Mouse (Mus musculus): Measurements from ENCODE around the gene Hpse2. TPM values are rescaled to one million over a fixed set of nuclear protein-coding genes. Genes with fewer than 3 reads are reported as not detected.

Gene Hpse2
- polyA plus RNA-seq, 1 experiment, result 0.36 TPM

DNA sequence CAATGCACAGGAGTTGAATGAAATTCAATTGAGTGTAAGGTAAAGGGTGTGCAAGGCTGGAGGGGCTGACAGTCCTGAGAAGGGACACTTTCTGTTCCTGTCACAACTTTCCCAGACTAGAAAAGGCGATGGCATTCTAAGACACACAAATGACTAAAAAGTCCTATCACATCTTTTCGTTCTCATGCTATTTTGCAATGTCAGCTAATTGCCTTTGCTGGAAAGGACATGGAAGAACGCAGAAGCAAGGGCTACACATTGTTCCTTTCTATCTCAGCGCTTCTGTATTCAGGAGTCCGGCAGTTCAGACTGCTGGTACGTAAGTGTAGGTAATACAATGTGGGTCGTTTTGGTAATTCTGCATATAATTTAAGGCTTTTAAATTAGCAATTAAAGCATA lies 555.0 kb downstream of the Hpse2 start:
- WGBS, result 95% methylated on average over 7 of the region's 7 CpGs
- Histone ChIP-seq H3K27me3 (ENCODE audit: control insufficient read depth, insufficient read depth, low read length) (no peaks in the 10 kb centered on the region), H3K27ac (ENCODE audit: control insufficient read depth, insufficient read depth, low read length) (no peak overlapping the region), H3K4me1 (replicated peaks; ENCODE audit: control insufficient read depth, insufficient read depth, low read length) (no peaks in the 10 kb centered on the region), H3K36me3 (ENCODE audit: control insufficient read depth, insufficient read depth, low read length) (no peaks in the 10 kb centered on the region), H3K4me3 (ENCODE audit: control insufficient read depth, insufficient read depth, low read length) (no peak overlapping the region)
- TF ChIP-seq POLR2A (IDR thresholded peaks at IDR 0.05; ENCODE audit: control insufficient read depth, extremely low read depth, insufficient read depth, low read length, poor library complexity), result no peak
- TF ChIP-seq CTCF (IDR thresholded peaks at IDR 0.05; ENCODE audit: borderline replicate concordance, control insufficient read depth, extremely low read depth, insufficient read depth, low read length, poor library complexity), result no peak
- DNase-seq, result no peak

DNA sequence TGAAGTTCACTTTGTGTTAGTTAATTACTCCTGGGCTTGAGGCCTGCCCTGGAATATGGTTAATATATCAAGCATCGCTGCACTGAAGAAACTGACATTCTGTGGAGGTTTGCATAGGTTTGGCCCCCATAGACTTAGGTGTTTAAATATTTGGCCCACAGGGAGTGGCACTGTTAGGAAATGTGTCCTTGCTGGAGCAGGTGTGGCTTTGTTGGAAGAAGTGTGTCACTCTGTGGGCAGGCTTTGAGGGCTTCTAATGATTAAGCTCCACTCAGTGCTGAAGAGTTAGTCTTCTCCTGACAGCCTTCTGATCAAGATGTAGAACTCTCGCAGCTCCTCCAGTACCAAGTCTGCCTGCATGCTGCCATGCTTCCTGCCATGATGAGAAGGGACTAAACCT lies 555.9 kb downstream of the Hpse2 start:
- no peaks in the 10 kb centered on the region for H3K4me1 ChIP-seq (replicated peaks; ENCODE audit: control insufficient read depth, insufficient read depth, low read length)
- H3K27ac ChIP-seq (ENCODE audit: control insufficient read depth, insufficient read depth, low read length), result no peak overlapping the region
- WGBS, result 90% methylated on average over 2 of the region's 2 CpGs
- no peaks in the 10 kb centered on the region for H3K36me3 ChIP-seq (ENCODE audit: control insufficient read depth, insufficient read depth, low read length)
- H3K4me3 ChIP-seq (ENCODE audit: control insufficient read depth, insufficient read depth, low read length), result no peak overlapping the region
- TF ChIP-seq POLR2A (IDR thresholded peaks at IDR 0.05; ENCODE audit: control insufficient read depth, extremely low read depth, insufficient read depth, low read length, poor library complexity) (no peak), CTCF (IDR thresholded peaks at IDR 0.05; ENCODE audit: borderline replicate concordance, control insufficient read depth, extremely low read depth, insufficient read depth, low read length, poor library complexity) (no peak)
- no peak for DNase-seq
- no peaks in the 10 kb centered on the region for H3K27me3 ChIP-seq (ENCODE audit: control insufficient read depth, insufficient read depth, low read length)

DNA sequence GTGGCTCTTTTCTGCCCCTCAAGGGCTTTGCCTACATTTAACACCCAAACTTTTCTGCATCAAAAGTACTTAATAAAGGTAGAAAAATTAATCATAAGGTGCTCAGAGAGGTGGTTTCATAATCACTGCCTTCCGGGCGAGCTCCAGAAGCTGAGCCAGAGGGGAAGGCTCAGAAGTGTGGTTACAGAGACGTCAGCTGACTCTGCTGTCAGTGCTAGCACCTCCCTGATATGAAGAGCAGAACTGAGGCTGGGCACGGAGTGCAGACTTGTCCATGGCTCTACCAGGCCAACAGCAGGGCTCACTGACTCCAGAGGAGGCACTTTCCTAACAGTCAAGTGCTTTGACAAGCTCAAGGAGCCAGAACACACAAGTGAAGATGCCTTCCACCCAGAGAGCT lies 559.0 kb downstream of the Hpse2 start:
- no peak for DNase-seq
- no peaks in the 10 kb centered on the region for H3K36me3 ChIP-seq (ENCODE audit: control insufficient read depth, insufficient read depth, low read length)
- no peak for TF ChIP-seq CTCF (IDR thresholded peaks at IDR 0.05; ENCODE audit: borderline replicate concordance, control insufficient read depth, extremely low read depth, insufficient read depth, low read length, poor library complexity)
- TF ChIP-seq POLR2A (IDR thresholded peaks at IDR 0.05; ENCODE audit: control insufficient read depth, extremely low read depth, insufficient read depth, low read length, poor library complexity), result no peak
- no peak overlapping the region for H3K27ac ChIP-seq (ENCODE audit: control insufficient read depth, insufficient read depth, low read length)
- 29% methylated on average over 4 of the region's 4 CpGs for WGBS
- H3K4me3 ChIP-seq (ENCODE audit: control insufficient read depth, insufficient read depth, low read length), result no peak overlapping the region
- H3K4me1 ChIP-seq (replicated peaks; ENCODE audit: control insufficient read depth, insufficient read depth, low read length), result no peaks in the 10 kb centered on the region
- no peaks in the 10 kb centered on the region for H3K27me3 ChIP-seq (ENCODE audit: control insufficient read depth, insufficient read depth, low read length)

DNA sequence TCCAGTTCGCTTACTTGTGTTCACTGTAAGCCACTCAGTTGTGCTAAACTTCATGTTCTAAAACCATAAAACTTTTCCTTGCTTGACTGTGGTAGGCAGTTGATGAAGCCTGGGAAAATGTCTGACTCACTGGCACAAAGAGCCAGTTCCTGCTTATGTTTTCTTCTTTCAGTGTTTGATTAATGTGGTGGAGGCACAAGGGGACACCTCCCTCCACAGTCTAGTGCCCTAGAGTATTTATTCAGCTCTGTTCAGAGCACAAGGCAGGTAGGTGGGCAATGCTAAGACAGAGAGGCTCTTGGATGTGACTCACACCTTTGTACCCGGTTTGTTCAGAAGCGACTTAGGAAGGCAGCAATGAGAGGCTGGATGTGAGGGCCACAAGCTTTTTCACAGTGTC lies 560.3 kb downstream of the Hpse2 start:
- H3K27ac ChIP-seq (ENCODE audit: control insufficient read depth, insufficient read depth, low read length), result no peak overlapping the region
- 90% methylated on average over 3 of the region's 3 CpGs for WGBS
- H3K27me3 ChIP-seq (ENCODE audit: control insufficient read depth, insufficient read depth, low read length), result no peaks in the 10 kb centered on the region
- H3K4me1 ChIP-seq (replicated peaks; ENCODE audit: control insufficient read depth, insufficient read depth, low read length), result no peaks in the 10 kb centered on the region
- no peak overlapping the region for H3K4me3 ChIP-seq (ENCODE audit: control insufficient read depth, insufficient read depth, low read length)
- no peaks in the 10 kb centered on the region for H3K36me3 ChIP-seq (ENCODE audit: control insufficient read depth, insufficient read depth, low read length)
- DNase-seq, result no peak
- no peak for TF ChIP-seq CTCF (IDR thresholded peaks at IDR 0.05; ENCODE audit: borderline replicate concordance, control insufficient read depth, extremely low read depth, insufficient read depth, low read length, poor library complexity)
- TF ChIP-seq POLR2A (IDR thresholded peaks at IDR 0.05; ENCODE audit: control insufficient read depth, extremely low read depth, insufficient read depth, low read length, poor library complexity), result no peak

DNA sequence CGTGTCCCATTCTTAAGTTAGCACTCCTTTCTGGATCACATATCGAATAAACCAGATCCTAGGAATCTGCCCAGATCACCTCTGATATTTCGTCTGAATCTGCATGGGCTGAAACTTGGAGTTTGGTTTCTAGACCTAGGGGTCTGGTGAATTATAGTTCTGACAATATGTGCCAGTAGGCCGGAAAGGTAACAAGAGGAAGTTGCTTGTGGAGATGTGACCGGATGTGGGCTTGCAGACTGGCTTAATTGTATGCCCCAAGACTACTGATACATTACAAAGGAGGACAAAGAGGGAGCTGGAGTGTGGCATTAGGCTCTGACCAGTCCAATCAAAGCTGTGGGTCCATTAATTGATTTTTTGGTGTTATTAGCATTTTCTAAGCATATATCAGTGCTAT lies 568.0 kb downstream of the Hpse2 start:
- no peak for DNase-seq
- 54% methylated on average over 5 of the region's 5 CpGs for WGBS
- TF ChIP-seq POLR2A (IDR thresholded peaks at IDR 0.05; ENCODE audit: control insufficient read depth, extremely low read depth, insufficient read depth, low read length, poor library complexity) (no peak), CTCF (IDR thresholded peaks at IDR 0.05; ENCODE audit: borderline replicate concordance, control insufficient read depth, extremely low read depth, insufficient read depth, low read length, poor library complexity) (no peak)
- H3K4me1 ChIP-seq (replicated peaks; ENCODE audit: control insufficient read depth, insufficient read depth, low read length), result no peaks in the 10 kb centered on the region
- no peak overlapping the region for H3K4me3 ChIP-seq (ENCODE audit: control insufficient read depth, insufficient read depth, low read length)
- H3K36me3 ChIP-seq (ENCODE audit: control insufficient read depth, insufficient read depth, low read length), result no peaks in the 10 kb centered on the region
- no peaks in the 10 kb centered on the region for H3K27me3 ChIP-seq (ENCODE audit: control insufficient read depth, insufficient read depth, low read length)
- no peak overlapping the region for H3K27ac ChIP-seq (ENCODE audit: control insufficient read depth, insufficient read depth, low read length)

DNA sequence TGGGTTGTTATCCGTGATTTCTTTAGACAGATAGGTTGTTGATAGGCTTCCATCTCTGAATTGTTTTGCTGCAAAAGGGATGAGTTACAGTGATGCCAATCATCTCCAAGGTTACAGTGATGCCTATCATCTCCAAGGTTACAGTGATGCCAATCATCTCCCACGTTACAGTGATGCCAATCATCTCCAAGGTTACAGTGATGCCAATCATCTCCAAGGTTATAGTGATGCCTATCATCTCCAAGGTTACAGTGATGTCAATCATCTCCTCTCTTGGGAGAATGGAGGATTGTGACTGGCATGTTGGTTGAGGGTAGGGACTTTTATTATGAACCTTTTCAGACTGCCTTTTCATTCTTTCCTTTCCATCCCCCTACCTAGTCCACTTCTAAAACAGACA lies 570.4 kb downstream of the Hpse2 start:
- Histone ChIP-seq H3K27ac (ENCODE audit: control insufficient read depth, insufficient read depth, low read length) (no peak overlapping the region), H3K27me3 (ENCODE audit: control insufficient read depth, insufficient read depth, low read length) (no peaks in the 10 kb centered on the region), H3K36me3 (ENCODE audit: control insufficient read depth, insufficient read depth, low read length) (no peaks in the 10 kb centered on the region), H3K4me1 (replicated peaks; ENCODE audit: control insufficient read depth, insufficient read depth, low read length) (no peaks in the 10 kb centered on the region), H3K4me3 (ENCODE audit: control insufficient read depth, insufficient read depth, low read length) (no peak overlapping the region)
- TF ChIP-seq POLR2A (IDR thresholded peaks at IDR 0.05; ENCODE audit: control insufficient read depth, extremely low read depth, insufficient read depth, low read length, poor library complexity) (no peak), CTCF (IDR thresholded peaks at IDR 0.05; ENCODE audit: borderline replicate concordance, control insufficient read depth, extremely low read depth, insufficient read depth, low read length, poor library complexity) (no peak)
- 77% methylated on average over 2 of the region's 2 CpGs for WGBS
- DNase-seq, result no peak

DNA sequence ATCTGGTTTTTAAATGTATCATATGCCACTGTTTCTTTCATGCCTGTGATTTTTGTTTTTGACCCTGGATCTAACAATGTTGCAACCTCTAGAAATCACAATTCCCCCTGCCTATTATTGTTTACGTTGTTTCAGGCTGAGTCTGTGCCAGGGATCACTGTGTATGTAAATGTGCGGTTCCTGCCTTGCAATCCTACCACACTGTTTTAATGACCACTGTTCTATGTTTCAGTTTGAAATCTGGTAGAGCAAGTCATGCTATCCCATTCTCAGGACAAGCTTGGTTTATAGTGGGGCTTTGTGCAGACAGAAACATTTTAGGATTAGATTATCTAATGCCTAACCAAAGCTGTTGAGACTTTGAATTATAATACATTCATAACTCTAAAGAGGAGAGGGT lies 571.9 kb downstream of the Hpse2 start:
- WGBS, result 91% methylated on average over 2 of the region's 2 CpGs
- H3K27ac ChIP-seq (ENCODE audit: control insufficient read depth, insufficient read depth, low read length), result no peak overlapping the region

More for the DNA sequence above, 571.9 kb downstream of the Hpse2 start:
- TF ChIP-seq CTCF (IDR thresholded peaks at IDR 0.05; ENCODE audit: borderline replicate concordance, control insufficient read depth, extremely low read depth, insufficient read depth, low read length, poor library complexity) (no peak), POLR2A (IDR thresholded peaks at IDR 0.05; ENCODE audit: control insufficient read depth, extremely low read depth, insufficient read depth, low read length, poor library complexity) (no peak)
- H3K4me3 ChIP-seq (ENCODE audit: control insufficient read depth, insufficient read depth, low read length), result no peak overlapping the region
- no peaks in the 10 kb centered on the region for H3K27me3 ChIP-seq (ENCODE audit: control insufficient read depth, insufficient read depth, low read length)
- no peak for DNase-seq
- H3K4me1 ChIP-seq (replicated peaks; ENCODE audit: control insufficient read depth, insufficient read depth, low read length), result no peaks in the 10 kb centered on the region
- no peaks in the 10 kb centered on the region for H3K36me3 ChIP-seq (ENCODE audit: control insufficient read depth, insufficient read depth, low read length)

Measured in thymus, adult 2 months (tissue).